Mouse (Mus musculus): ENCODE measurements at regions not wholly inside any gene's neighbourhood (a gene's known extent, or its start where the extent isn't known, plus 50 kb on each side); places are given as distances from the start of the nearest gene placed in this dataset.
A peak's percentile ranks its signal among the peaks of the same experiment; 100 is the strongest.

DNA sequence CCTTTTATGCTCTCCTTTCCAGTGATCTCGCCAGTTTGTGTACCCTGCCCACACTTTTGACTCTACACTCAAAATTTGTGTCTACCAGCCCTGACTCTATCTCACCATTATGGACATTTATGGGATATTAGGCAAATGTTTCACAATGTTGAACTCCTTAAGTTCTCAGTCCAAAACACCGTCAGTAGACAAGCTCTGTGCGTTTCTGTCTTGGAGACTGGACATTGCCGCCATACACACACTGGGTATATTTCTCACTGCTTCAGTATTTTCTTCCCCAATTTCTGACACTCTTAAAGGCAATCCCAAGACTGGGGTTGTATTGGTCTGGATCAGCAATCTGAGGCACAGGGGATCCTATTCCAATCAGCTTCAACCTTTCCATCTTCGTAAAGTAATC, 75.6 kb downstream of the Oxgr1 start:
- no peak for DNase-seq

DNA sequence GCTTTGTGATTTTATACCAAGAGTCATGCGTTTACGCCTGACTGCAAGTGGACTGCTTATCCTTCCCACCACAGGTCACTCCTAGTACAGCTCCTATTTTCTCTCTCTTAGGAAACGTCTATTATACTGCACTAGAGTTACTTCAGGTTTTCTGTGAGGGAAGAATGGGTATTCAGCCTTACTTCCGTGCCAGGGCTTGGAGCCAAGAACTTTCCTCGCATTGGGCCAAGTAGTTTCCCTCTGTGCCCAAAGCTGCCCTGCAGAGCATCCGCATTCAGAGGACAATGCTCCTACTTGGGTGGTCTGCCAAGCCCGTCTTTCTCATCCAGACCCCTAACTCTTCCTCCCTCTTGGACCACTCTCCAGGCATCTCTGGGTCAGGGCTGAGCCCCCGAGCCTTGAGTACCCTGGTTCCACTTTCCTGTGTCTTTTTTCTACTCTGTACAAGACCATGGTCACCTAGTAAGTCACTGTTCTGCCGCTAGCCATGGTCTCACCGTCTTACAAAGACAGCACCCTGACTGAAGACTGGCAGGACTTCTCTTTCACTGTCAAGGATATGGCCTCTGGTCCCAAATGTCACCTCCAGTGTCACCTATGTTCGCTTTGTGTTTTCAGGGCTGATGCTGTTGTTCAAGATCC, 76.3 kb downstream of the Oxgr1 start:
- peak; percentile 37 for DNase-seq

- DNase-seq: no peak
Measured at GRCm38 (mm10) chr14:119963741-119964140, 78.5 kb downstream of the Oxgr1 start.

DNA sequence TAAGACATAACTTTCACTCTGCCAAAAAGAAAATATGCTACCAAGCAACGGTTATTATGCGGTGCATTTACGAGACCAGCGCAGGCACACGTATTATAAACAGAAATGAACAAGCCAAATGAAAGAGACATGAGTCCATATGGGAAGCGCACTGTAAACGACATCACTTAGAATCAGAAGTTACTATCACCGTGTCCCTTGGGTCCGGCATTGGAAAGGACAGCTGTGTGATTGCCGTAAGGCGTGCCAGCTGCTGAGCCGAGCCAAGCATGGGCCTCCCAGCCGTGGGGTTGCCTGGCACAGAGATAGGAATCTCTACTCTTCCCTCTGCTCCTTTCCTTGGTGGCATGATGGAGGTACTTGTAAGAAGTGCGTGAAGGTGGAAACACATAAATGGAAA, 88.4 kb downstream of the Oxgr1 start:
- DNase-seq: no peak

DNA sequence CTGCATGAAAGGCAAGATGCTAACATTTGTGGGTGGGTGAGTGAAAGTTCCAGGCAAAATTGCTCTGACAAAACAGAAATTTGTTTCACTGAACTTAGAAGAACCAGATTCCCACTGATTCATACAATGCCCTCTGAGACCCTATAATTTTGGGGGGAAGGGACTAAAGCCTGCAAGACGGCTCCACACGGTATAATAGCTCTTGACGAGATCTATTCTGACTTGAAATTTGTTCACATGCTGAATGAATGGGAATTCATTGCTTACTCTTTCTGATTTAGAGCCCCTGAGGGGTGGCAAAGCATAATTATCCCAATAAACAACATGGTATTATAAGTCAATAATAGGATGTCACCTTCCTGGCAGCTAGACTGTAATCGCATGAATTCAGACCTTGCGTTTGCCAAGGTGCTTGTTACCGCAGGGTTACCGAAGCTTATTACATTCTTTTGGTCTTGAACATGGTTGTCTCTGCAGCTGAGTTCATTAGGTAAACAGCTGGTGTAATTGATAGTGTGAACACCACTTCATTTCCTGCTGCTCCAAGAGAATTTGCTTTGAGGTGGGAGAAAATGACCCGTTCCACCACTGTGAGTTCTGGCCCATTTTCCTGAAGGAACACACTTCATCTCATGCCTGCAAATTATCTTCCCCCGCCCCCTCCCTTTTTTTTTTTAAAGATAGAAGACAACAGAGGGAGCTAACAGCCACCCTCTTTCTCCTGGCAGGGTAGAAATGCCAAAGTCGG, 89.2 kb downstream of the Oxgr1 start:
- DNase-seq: no peak

Measured in right cerebral cortex, postnatal 14 days (tissue).